Mouse (Mus musculus) urinary bladder, postnatal 14 days (tissue): Measurements from ENCODE around the gene Hist1h3h.

Experiments
- DNase-seq: peaks from one replicate; pipeline ENCODE4 v3.0.0; 2021; ENCODE audit warnings: low spot score

Hist1h3h gene

GRCm38 (mm10) chr13:21727948-21728572, 10.6 kb downstream of the Hist1h3h start:
- no peak for DNase-seq

- DNase-seq = no peak
Observed at GRCm38 (mm10) chr13:21729544-21729943, 12.1 kb downstream of the Hist1h3h start.

- no peak for DNase-seq
Observed at GRCm38 (mm10) chr13:21733466-21733865, 16.0 kb downstream of the Hist1h3h start.

- peak; percentile 77 for DNase-seq
Observed at GRCm38 (mm10) chr13:21734010-21734905, 16.8 kb downstream of the Hist1h3h start.

GRCm38 (mm10) chr13:21734906-21735767, 17.7 kb downstream of the Hist1h3h start, which contains the start of gene Hist1h4j:
Hist1h4j (plus strand) TSS chr13:21735064.
- DNase-seq = peak; percentile 82

- DNase-seq = no peak
Observed at GRCm38 (mm10) chr13:21745006-21745405, 27.5 kb downstream of the Hist1h3h start.

GRCm38 (mm10) chr13:21749387-21750158, 32.1 kb downstream of the Hist1h3h start:
- no peak for DNase-seq

GRCm38 (mm10) chr13:21750159-21751017, 32.9 kb downstream of the Hist1h3h start, which contains the start of gene Hist1h4k:
Hist1h4k (minus strand) TSS chr13:21750505.
- peak; percentile 93 for DNase-seq

GRCm38 (mm10) chr13:21751417-21751816, 34.0 kb downstream of the Hist1h3h start:
- no peak for DNase-seq

- no peak for DNase-seq
Observed at GRCm38 (mm10) chr13:21751827-21752226, 34.4 kb downstream of the Hist1h3h start.

- DNase-seq = no peak
Observed at GRCm38 (mm10) chr13:21752356-21752755, 34.9 kb downstream of the Hist1h3h start.

- DNase-seq = no peak
Observed at GRCm38 (mm10) chr13:21753051-21753523, 35.6 kb downstream of the Hist1h3h start.

GRCm38 (mm10) chr13:21753524-21754285, 36.2 kb downstream of the Hist1h3h start, which contains the start of the genes Hist1h2ak and Hist1h2bn:
Hist1h2ak (minus strand) TSS chr13:21753827.
Hist1h2bn (plus strand) TSS chr13:21754123.
- peak; percentile 59 for DNase-seq

GRCm38 (mm10) chr13:21754294-21755001, 37.0 kb downstream of the Hist1h3h start:
- DNase-seq = peak; percentile 19

- DNase-seq = no peak
Observed at GRCm38 (mm10) chr13:21755707-21756106, 38.2 kb downstream of the Hist1h3h start.
